Mouse (Mus musculus) right cerebral cortex, postnatal 25 days (tissue): ENCODE results near the gene Mroh8.

Experiments used
- DNase-seq: peaks from one replicate; pipeline ENCODE4 v3.0.0; 2022

The Mroh8 gene

DNA sequence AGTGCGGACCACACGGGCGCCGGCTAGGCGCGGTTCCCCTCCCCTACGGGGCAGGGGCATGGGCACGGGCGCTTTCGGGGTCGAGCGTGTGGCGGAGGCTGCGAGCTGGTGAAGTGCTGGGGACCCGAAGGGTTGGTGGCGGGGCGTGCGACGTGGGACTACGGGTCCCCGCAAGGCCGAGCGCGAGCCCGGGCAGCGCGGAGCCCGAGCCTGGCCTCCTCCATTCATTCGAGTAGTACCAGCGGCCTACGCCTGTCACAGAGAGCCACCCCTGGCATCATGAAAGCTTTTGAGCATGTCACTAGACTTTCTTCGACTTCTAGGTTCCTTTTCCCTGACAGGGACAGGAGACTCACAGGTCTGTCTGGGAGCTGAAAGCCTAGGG lies at the start of gene Mroh8:
TSS of gene Mroh8 (minus strand) at position 134 of the 385 bp plus-strand sequence.
- DNase-seq = no peak

DNA sequence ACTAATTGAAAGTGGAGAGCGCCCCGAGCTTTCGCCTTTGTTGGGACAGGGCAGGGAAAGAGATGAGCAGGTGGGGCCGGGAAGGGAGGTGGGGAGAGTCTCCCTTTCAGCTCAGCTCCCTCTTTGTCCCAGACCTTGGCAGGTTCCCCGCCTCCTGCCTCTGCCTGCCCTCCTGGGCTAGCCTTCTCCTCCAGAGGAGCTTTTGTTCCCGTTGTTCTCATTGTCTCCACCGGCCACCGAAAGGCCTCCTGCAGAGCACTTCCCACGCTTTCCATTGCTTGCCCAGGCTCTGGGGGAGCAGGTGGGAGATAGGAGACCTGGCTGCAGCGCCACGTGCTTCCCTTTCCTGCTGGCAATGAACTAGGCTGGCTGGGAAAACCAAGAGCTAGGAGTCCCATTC lies 49.2 kb upstream of the Mroh8 start:
- DNase-seq = no peak

DNA sequence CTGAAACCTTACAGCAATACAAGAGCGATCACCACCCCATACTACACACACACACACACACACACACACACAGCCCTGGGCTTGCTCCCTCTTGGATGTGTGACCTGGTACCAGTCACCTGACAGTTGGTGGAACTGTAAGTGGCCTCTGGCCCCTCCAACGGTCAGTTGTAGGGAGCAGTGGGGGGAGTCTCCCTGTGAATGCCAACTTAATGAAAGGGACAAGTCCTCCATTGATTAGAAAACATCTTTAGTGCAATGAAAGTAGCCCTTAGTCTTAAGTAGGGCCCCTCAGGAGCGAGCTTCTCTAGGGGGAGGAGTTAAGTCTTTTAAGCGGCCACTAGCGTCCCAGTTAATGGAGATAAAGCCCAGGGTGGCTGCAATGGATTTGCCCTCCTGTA lies 48.8 kb upstream of the Mroh8 start:
- DNase-seq = no peak

DNA sequence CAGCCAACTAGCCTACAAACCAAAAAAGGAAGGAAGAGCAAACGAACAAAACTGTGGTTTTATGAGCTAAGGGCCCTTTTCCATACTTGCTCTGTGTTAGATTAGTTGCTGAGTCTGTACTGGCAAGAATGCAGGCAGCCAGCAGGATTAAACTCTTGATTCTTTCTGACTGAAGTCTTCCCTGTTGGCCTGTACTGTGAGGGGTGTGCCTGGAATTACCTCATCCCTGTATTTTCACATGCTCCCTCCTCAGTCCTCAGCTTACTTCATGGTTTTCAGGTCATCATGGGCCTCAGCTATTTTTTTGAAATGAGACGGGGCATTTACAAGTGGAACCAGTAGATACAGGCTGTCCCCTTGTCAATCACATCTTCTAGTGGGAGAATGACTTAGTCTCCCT lies 45.9 kb upstream of the Mroh8 start:
- DNase-seq = no peak

DNA sequence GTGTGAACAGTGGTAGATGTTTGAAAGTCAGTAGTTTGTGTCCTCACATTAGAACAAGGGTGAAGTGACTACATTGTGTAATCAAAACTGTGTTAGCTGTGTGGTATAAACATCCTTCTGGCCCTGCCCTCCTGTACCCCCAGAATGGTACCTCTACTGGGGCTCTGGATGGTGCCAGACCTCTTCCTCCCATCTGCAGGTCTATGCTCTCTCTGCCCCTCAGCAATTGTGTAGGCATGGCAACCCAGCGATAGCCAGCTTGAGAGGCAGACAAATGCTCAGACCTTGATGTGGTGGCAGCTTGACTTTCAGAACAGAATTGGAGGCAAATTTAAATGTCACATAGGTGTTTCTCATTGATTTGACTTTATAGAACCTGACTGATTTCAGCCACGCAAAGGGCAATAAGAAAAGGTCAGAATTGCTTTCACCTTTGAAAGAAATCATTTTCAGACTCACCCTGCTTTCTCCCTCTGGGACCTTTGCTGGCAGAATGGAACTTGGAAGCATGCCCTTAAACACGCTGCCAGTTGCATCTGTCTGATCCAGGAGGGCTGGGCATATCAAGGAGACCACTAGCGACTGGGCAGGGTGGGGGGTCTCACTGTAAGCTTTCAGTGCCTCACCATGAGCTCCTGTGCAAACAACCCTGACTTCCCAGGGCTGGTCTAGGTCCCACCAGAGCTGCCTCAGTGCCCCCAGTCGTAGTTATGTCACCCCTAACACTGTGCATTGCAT lies 42.8 kb upstream of the Mroh8 start:
- DNase-seq = no peak

DNA sequence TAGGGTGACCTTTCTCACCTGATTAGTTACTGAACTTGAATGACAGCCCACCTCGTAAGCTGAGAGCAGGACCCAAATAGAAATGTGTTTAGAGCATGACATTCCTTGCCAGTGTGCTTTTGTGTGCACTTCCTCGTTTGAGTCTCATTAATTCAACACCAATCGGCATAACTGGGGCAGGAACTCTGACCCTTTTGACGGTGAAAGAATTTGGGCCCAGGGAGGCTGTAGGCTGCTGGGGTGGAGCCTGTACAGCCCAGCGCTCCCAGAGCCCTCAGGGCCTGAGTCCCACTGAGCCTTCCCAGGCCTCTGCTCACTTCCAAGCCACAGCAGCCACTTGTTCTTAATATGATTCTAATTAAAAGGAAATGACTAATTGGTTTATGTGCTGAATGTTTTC lies 41.5 kb upstream of the Mroh8 start:
- DNase-seq = no peak

DNA sequence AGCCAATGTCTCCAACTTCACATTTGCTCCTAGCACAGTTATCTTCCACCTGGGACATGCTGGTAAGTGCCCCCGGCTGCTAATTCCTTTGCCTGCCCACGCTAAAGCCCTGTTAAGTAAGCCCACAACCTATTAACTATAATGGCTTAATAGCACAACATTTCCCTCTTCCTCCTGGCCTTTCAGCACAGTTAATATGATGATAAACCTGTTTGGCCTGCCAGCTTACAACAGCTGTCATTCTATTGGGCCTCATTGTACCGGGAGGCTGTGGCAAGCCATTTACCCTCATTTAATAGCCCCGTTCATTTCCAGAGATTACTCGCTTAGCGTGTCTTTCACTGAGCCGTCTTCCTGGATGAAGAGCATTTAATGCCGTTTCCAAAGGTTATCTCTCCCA lies 40.8 kb upstream of the Mroh8 start:
- no peak for DNase-seq

DNA sequence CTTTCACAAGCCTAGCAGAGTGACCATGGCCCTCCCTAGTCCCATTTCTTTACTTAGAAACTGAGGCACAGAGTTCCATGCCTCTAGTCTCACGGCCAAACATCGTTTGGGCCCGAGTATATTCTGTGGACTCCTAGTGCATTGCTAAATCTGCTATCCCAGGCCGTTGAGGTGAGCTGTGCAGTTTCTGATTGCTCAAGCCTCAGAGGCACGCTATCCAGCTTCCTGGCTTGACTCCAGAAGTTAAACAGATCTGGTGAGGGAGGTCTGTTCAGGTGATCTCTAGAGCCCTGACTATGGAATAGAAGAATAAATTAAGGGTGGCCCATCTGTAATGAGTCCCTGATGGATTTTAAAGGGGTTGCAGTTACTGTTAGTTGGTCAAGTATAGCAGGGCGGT lies 37.9 kb upstream of the Mroh8 start:
- DNase-seq = no peak

DNA sequence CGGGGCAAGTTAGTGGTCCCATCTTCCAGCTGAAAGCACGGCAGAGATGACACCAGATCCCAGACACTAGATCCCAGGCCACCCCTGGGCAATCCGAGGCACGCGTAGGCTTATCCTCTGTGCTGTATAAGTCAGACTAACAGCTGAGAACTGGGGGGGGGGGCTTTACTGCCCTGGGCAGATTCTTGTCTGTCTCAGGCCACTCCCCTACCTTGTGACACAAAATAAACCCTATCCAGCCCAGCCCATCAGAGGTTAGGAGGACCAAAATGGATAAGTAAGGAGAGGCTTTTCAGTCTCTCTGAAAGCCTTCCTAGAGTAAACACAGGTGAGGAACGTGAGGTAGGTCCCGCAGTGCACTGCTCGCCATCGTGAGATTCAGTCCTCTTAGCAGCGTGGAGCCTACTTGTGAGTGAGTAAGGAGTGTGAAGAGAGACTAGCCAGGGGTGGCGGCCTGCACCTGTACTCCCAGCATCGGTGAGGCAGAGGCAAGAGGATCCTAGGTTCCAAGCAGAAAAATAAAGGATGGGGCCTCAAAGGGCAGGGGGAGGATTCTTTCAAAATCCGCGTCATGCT lies 37.1 kb upstream of the Mroh8 start:
- DNase-seq = no peak

DNA sequence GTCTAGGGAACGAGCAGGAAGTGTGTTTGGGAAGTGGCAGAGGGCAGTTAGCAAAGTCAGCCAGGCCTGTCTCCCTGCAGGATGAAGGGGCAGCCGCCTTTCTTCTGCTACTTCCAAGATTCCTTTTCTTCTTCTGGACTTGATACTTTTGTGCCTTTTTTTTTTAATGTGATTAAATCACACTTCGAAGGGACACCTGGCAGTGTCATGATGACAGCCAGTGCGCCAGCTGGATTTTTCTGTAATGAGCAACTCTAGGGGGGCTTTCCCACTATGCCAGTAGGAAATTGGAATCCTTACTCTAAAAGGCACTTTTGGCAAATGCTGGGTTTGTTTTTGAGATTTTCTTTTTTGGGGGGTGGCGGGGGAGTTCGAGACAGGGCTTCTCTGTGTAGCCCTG lies 36.1 kb upstream of the Mroh8 start:
- no peak for DNase-seq

DNA sequence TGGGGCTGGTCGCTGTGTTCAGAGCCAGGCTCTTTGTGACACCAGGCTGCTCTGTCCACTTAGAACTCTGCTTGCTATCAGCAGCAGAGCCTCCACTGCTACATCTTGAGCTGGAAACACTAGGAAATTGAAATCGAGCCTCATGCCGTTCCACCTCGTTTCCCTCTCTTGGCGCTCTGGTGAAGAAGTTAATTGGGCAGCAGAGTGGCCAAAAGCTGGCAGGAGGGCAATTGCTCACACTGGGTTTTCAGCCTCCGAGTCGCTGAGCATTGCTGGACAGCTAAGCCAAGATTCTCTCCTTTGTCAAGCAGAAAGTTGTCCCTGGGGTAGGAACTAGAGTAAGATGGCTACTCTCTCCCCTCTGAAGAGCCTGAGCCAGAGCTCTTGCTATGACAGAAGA lies 35.0 kb upstream of the Mroh8 start:
- DNase-seq = no peak

DNA sequence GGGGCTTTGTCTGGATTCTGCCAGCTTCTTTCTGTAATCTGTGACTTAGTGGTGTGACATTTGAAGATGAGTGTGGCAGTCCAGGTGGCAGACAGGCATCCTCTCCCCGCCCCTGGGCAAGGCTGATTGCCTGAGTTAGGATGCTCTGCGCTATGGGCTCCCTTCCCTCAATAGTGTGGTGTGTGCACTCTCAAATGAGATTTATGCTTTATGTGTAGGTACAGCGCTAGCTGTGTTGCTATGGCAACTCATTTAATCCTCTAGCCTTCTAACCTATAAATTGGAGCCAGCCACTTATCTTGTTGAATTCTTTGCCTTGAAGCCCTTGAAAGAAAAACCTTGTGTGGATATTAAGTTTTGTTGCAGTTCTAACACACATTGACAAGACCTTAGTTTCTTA lies 34.4 kb upstream of the Mroh8 start:
- DNase-seq = no peak

DNA sequence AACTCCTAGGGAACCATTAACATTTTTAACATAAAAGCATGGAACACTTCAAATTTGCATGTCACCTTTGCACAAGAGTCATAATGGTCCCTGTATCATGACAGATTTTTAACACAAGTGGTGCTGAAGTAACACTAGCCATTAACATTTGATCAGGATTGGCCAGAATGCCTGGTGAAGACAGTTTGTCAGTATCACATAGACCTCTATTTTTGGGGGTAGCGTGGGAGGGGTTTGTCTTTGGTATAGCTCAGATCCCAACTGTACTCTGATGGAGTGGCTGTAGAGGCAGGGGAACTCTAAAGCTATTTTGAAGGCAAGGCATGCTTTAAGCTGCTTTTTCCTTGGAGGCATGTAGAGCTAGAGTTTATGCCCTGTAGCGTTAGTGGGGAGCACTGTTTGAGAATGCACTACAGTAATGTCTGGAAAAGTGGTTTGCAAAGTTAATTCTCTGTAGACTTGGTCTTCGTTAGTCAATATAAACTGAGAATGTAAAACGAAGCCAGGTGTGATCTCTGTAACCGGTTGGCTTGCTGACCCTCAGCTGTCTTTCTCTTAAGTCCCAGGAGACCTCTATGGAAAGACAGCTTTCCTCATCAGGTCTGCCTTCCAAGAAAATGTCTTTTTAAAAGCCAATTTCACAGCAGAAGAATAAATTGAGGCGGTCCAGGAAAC lies 31.8 kb upstream of the Mroh8 start:
- no peak for DNase-seq

DNA sequence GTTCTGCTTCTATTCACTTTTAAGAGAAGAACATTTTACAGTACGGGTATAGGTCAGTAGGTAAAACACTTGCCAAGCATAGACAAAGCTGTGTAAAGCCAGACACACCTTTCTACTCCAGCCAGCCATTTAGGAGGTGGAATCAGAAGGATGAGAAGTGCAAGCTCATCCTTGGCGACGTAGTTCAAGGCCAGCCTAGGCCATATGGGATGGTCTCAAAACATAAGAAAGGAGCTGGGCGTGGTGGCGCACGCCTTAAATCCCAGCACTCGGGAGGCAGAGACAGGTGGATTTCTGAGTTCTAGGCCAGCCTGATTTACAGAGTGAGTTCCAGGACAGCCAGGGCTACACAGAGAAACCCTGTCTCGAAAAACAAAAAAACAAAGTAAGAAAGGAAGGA lies 30.3 kb upstream of the Mroh8 start:
- no peak for DNase-seq

DNA sequence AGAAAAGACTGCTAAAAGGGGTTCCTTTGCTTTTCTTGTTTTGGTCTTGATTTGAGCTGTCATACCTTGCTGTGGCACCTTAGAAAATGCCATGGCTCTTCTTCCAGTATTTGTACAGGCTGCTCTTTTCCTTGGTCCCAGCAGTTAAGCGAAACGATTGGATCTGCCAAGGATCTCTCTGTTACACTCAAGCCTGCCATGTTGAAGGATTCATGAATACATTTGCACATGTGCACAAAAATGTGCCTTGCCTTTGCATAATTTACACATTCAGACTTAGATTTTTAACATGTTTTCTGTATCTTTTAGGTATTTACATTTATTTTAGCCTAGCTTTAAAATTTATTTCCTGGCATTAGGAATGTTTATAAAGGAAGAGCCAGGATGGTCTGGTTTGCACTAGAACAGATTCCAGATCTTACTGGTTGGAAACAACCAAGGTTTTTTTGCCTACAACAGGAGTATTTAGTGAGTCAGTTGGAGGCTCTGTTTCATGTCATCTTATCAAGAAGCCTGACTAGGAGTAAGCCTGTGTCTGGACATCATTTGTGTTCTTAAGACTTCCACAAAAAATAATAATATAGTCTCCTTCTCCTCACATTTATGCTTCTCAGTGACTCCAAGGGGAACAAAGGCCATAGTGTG lies 29.0 kb upstream of the Mroh8 start:
- no peak for DNase-seq

DNA sequence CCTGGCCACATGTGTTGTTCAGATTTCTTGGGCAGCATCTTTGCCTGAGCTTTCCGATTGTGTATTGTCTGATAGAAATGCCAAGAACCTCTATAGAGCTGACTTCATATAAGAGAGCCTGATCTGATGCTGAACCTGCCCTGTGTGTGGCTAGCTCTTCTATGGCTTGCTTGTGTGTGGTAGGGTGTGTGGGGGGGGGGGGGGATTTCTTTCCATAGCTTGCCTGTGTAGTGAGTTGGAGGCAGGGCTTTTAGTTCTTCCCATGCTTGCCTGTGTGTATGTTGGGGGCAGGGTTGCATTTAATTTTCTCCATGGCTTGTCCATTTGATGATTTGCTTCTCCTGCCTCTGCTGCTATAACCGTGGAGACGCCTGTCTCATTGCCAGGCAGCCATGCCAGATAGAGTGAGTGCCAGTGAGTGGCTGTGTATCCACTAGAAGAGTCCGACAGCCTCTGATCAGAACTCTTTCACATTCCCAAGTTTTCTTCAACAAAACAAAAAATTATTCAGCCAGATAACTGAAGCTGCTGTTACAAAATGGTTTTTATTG lies 28.4 kb upstream of the Mroh8 start:
- DNase-seq = no peak

DNA sequence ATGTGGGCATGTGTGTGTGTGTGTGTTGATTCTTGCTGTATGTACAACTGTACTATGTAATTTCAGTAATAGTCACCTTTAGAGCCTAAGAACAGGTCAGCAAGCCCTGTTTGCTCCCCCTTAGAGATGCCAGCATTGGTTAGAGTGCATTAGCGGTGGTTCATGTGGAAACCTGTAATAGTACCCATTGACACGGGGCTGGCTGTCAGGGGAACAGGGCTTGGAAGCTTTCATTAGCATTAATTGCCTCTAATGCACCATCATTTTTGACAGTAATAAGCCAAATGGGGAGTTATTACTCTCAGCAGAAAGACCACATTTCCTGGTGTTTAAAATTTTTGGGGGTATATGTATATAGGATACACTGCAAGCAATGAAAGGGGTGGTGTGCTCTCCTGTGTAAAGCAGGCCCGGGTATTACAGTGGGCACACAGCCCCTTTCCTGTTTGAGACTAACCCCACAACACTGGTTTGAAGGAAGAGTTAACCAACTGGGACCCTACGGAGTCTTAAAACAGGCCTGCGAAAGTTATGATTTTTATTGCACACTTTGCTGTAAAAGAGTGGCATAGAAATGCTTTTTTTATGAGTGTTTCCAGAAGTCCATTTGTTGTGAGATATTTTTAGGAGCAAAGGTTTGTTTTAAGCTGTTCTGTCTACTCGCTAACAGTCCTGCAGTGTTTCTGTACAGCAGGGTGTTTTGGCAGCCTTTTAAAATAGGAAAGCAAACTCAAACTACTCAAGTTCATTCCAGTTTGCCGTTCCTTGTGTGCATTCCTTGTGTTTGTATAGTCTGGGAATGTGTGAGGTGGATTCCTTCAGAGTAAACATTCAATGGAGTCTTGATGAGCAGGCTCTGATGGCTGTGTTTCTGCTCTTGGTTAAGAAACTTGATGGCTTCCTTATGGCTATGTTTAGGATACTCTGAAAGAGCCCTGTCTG lies 27.0 kb upstream of the Mroh8 start:
- DNase-seq = no peak

DNA sequence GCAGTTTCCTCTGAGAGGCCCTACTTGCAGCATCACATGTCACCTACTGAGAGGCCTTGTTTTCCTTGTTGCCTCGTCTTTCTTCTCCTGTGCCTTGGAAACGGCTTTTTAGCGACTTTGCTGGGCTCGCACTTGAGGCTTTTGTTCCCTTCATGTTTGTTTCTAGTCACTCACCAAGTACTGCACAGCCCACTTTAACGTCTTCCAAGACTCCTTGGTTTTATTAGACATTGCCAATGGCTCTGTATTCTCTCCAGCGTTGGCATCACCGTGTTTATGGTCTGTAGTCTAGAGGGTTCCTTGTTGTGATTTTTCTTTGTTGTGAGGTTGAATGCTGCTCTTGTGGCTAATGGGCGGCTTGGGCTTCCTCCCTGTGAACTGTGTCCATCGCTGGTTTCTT lies 23.7 kb upstream of the Mroh8 start:
- no peak for DNase-seq

DNA sequence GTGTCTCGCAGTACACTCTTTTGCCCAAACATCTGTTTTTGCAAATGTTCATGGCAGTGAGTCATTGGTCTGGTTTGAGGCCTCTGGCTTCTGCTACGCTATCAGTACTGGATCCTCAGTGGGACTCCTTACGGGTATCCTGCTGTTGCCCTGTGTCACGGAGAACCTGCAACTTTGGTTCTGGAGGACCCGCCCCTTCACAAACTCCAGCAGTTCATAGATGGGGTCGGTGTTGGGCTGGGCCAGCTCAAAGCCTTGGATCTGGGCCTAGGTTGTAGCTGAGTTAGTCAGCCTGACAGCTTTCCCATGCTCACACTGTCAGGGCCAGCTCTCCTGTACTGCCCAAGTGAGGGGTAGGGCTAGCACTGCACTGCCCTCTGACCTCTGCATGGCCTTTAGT lies 20.7 kb upstream of the Mroh8 start:
- DNase-seq = no peak

DNA sequence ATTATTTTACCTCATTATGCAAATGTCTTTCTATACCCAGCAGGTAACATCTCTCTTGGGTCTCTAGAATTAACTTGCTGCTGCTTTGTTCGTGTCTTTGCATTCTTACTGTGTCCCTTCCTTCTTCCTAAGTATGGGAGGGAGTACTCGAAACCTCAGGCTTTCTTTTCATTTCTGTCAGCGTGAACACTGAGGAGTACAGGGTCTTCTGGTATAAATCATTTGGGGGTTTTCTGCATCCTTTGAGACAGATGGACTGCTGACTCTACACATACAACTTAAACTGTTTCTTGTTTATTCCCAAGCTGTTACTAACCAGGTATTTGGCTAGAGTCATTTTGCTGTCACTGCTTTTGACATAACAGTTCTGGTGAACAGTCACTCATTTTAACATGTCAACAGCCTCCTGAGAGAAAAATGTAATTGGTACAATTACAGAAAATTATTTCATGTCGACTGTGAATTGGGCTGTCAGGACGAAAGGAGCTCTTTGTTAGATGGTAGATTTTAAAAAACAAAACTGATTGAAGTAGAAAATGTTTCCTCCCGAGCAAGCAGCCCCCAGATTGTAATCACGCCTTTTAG lies 16.8 kb upstream of the Mroh8 start:
- DNase-seq = no peak

DNA sequence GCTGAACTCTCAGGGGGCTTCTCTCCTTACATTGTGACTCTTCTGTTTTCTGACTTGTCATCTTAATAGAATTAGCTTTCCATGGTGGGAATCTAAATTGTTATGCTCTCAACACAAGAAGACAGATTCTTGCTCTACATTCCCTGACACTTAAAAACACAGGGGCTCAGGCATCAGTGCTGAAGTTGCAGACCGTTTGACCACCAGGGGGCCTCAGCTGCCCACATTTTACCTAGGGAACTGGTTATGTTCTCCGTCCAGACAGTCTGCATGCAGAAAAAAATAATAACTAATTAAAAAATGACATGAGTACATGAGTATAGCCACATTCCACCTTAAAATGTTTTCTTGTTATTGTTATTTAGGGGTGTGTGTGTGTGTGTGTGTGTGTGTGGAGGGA lies 12.7 kb upstream of the Mroh8 start:
- peak; percentile 57 for DNase-seq

DNA sequence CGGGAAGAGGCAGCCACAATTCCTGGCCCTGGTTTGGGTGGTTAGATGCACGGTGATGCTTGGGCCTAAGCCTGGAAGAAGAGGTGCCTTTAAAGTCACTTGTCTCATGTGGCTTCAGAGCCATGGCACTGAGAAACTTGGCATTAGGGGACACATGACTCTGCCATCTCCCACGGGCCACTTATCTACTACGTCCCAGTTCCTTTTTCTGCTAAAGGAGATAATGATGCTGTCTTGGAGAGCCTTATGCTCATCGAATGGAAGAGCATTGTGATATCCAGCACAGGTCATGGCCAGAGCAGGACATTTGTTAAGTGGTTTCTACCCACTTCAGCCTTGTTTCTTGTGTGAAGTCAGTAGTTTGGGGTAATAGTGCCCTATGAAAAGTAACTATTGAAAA lies 9.6 kb upstream of the Mroh8 start:
- no peak for DNase-seq
